In genomic region chr2:30708762-30709385, GRCm38 (mm10) we compare ENCODE assay signal across 8 mouse cellular contexts.
DNase-seq lines count a peak whose midpoint lies in the region; ATAC-seq and TF ChIP-seq lines count a peak whose summit lies in the region.

No protein-coding gene starts in this region.

- H3K27me3 ChIP-seq in liver, adult 2 months (ENCODE audit: control insufficient read depth, insufficient read depth, low read length), result no peaks in the 10 kb centered on the region
- no peaks in the 10 kb centered on the region for H3K27me3 ChIP-seq in embryonic facial prominence, embryonic 15.5 days
- no peaks in the 10 kb centered on the region for H3K27me3 ChIP-seq in kidney, postnatal 0 days (ENCODE audit: insufficient read depth, low read length)

- intact Hi-C loops in gastrocnemius, postnatal 36 days (cut with DNase I), result loop anchor here (5.0 kb wide), 1 partner anchor 112 kb away; the partner anchor contains the start of gene Cstad

- no peaks in the 10 kb centered on the region for H3K79me2 ChIP-seq in liver, adult 2 months (ENCODE audit: control insufficient read depth, insufficient read depth, low read length)

- no peak for DNase-seq in liver, adult 2 months (ENCODE audit: extremely low read depth, low read depth, low spot score)
- DNase-seq in liver, result no peak
- no peak for DNase-seq in kidney, postnatal 0 days (ENCODE audit: low spot score)
- DNase-seq in gastrocnemius, postnatal 36 days, result no peak
- DNase-seq in B cell, adult 2 months, result no peak
- DNase-seq in spleen, adult 12 weeks (ENCODE audit: low spot score), result no peak

- no peak for ATAC-seq in embryonic facial prominence, embryonic 15.5 days (ENCODE audit: insufficient number of reproducible peaks, low FRiP score, low TSS enrichment, low read depth)
- ATAC-seq in kidney, postnatal 0 days (replicated peaks; ENCODE audit: low FRiP score, low read depth), result no peak

- WGBS in liver, adult 2 months, result 90% methylated on average over 4 of the region's 4 CpGs
- WGBS in embryonic facial prominence, embryonic 15.5 days, result 62% methylated on average over 4 of the region's 4 CpGs
- WGBS in kidney, postnatal 0 days, result 62% methylated on average over 4 of the region's 4 CpGs
- WGBS in olfactory bulb, adult 2 months, result 73% methylated on average over 4 of the region's 4 CpGs

- TF ChIP-seq CTCF in liver, adult 2 months (IDR thresholded peaks at IDR 0.05; ENCODE audit: low read depth, low read length), result no peak
- no peak for TF ChIP-seq CTCF in kidney, postnatal 0 days (IDR thresholded peaks at IDR 0.05; ENCODE audit: low read depth)
- no peak for TF ChIP-seq CTCF in olfactory bulb, adult 2 months (IDR thresholded peaks at IDR 0.05; ENCODE audit: insufficient read depth, low read depth, low read length)

- peak overlapping the region; percentile 77; the same call in 1 of the 2 replicates for H3K4me2 ChIP-seq in embryonic facial prominence, embryonic 15.5 days (replicated peaks)
- no peak overlapping the region for H3K4me2 ChIP-seq in kidney, postnatal 0 days (ENCODE audit: low read length)

- H3K9ac ChIP-seq in liver, adult 2 months (ENCODE audit: low read depth, low read length), result no peak overlapping the region
- 0 out of 2 replicates have a peak overlapping the region, but pooled peaks have one; percentile 49 for H3K9ac ChIP-seq in embryonic facial prominence, embryonic 15.5 days
- peak overlapping the region; percentile 70; the same call in 1 of the 2 replicates for H3K9ac ChIP-seq in kidney, postnatal 0 days (ENCODE audit: low read depth, low read length)

- H3K36me3 ChIP-seq in liver, adult 2 months (ENCODE audit: control insufficient read depth, insufficient read depth, low read length), result no peaks in the 10 kb centered on the region
- H3K36me3 ChIP-seq in embryonic facial prominence, embryonic 15.5 days, result no peaks in the 10 kb centered on the region
- H3K36me3 ChIP-seq in kidney, postnatal 0 days (ENCODE audit: insufficient read depth, low read length), result no peaks in the 10 kb centered on the region

- peaks cover 7% of the 10 kb centered on the region for H3K4me1 ChIP-seq in liver, adult 2 months (ENCODE audit: control insufficient read depth, insufficient read depth, low read length)
- peaks cover 72% of the 10 kb centered on the region for H3K4me1 ChIP-seq in embryonic facial prominence, embryonic 15.5 days
- peaks cover 57% of the 10 kb centered on the region for H3K4me1 ChIP-seq in kidney, postnatal 0 days (replicated peaks; ENCODE audit: insufficient read depth, low read length)
- H3K4me1 ChIP-seq in olfactory bulb, adult 2 months (ENCODE audit: control insufficient read depth, insufficient read depth, low read length), result peaks cover 59% of the 10 kb centered on the region

- no peak overlapping the region for H3K4me3 ChIP-seq in liver, adult 2 months (ENCODE audit: insufficient read depth, low read depth, low read length)
- H3K4me3 ChIP-seq in embryonic facial prominence, embryonic 15.5 days (replicated peaks), result no peak overlapping the region
- no peak overlapping the region for H3K4me3 ChIP-seq in kidney, postnatal 0 days (replicated peaks; ENCODE audit: low read depth, low read length)
- no peak overlapping the region for H3K4me3 ChIP-seq in olfactory bulb, adult 2 months (ENCODE audit: insufficient read depth, low read depth, low read length)

- H3K9me3 ChIP-seq in embryonic facial prominence, embryonic 15.5 days (replicated peaks), result no peaks in the 10 kb centered on the region
- no peaks in the 10 kb centered on the region for H3K9me3 ChIP-seq in kidney, postnatal 0 days (replicated peaks; ENCODE audit: low read length)

- peak overlapping the region; percentile 87 for H3K27ac ChIP-seq in liver, adult 2 months (replicated peaks; ENCODE audit: insufficient read depth, low read depth, low read length)
- H3K27ac ChIP-seq in embryonic facial prominence, embryonic 15.5 days (replicated peaks), result peak overlapping the region; percentile 100
- H3K27ac ChIP-seq in kidney, postnatal 0 days, result peak overlapping the region; percentile 99
- H3K27ac ChIP-seq in olfactory bulb, adult 2 months (ENCODE audit: insufficient read depth, low read depth, low read length), result peak overlapping the region; percentile 98

- no peak for TF ChIP-seq POLR2A in liver, adult 2 months (IDR thresholded peaks at IDR 0.05; ENCODE audit: extremely low read depth, insufficient read depth, low read length)
- TF ChIP-seq POLR2A in olfactory bulb, adult 2 months (IDR thresholded peaks at IDR 0.05; ENCODE audit: insufficient read depth, low read depth, low read length), result no peak
